Mouse (Mus musculus) induced T-regulatory cell, adult 2 months (primary cell): ENCODE results near the gene Hoxb7.

ENCODE experiments used
- DNase-seq: peaks from one replicate; pipeline ENCODE4 v3.0.0-alpha.2; 2012; ENCODE audit warnings: low read depth

The Hoxb7 gene

GRCm38 (mm10) chr11:96316696-96317607, 30.5 kb downstream of the Hoxb7 start:
- DNase-seq = peak; percentile 12

GRCm38 (mm10) chr11:96317608-96318367, 31.4 kb downstream of the Hoxb7 start, which contains the start of gene Hoxb4:
Gene Hoxb4 (plus strand): TSS chr11:96318267.
- DNase-seq = no peak

GRCm38 (mm10) chr11:96318368-96319070, 32.1 kb downstream of the Hoxb7 start:
- DNase-seq = peak; percentile 83

GRCm38 (mm10) chr11:96319071-96319902, 32.9 kb downstream of the Hoxb7 start:
- peak; percentile 48 for DNase-seq

- DNase-seq = peak; percentile 38
Measured at GRCm38 (mm10) chr11:96319910-96320309, 33.5 kb downstream of the Hoxb7 start.

GRCm38 (mm10) chr11:96320688-96321087, 34.3 kb downstream of the Hoxb7 start:
- DNase-seq = no peak

GRCm38 (mm10) chr11:96321846-96322245, 35.4 kb downstream of the Hoxb7 start:
- no peak for DNase-seq

- DNase-seq = no peak
Measured at GRCm38 (mm10) chr11:96322738-96323137, 36.3 kb downstream of the Hoxb7 start.

- no peak for DNase-seq
Measured at GRCm38 (mm10) chr11:96323154-96323553, 36.7 kb downstream of the Hoxb7 start, which contains the start of gene Hoxb3. Gene Hoxb3 (plus strand): TSS chr11:96323326.

- no peak for DNase-seq
Measured at GRCm38 (mm10) chr11:96324125-96324524, 37.7 kb downstream of the Hoxb7 start.

GRCm38 (mm10) chr11:96324965-96325364, 38.5 kb downstream of the Hoxb7 start:
- no peak for DNase-seq

- no peak for DNase-seq
Measured at GRCm38 (mm10) chr11:96325747-96326212, 39.4 kb downstream of the Hoxb7 start.

- no peak for DNase-seq
Measured at GRCm38 (mm10) chr11:96326705-96327104, 40.3 kb downstream of the Hoxb7 start.

- DNase-seq = no peak
Measured at GRCm38 (mm10) chr11:96327122-96327521, 40.7 kb downstream of the Hoxb7 start.

GRCm38 (mm10) chr11:96327750-96328149, 41.3 kb downstream of the Hoxb7 start:
- no peak for DNase-seq

GRCm38 (mm10) chr11:96328605-96329004, 42.2 kb downstream of the Hoxb7 start:
- DNase-seq = no peak

GRCm38 (mm10) chr11:96332105-96332504, 45.7 kb downstream of the Hoxb7 start:
- no peak for DNase-seq

GRCm38 (mm10) chr11:96332618-96333032, 46.2 kb downstream of the Hoxb7 start:
- DNase-seq = no peak

- no peak for DNase-seq
Measured at GRCm38 (mm10) chr11:96333241-96334001, 47.0 kb downstream of the Hoxb7 start.

- DNase-seq = no peak
Measured at GRCm38 (mm10) chr11:96334002-96334364, 47.6 kb downstream of the Hoxb7 start.
